Mouse (Mus musculus) ES-Bruce4 (cell line): ENCODE results near the gene Rprm.

ENCODE experiments used
- CTCF ChIP-seq: IDR thresholded peaks from one replicate; pipeline ENCODE4 v1.8.1; 2011; ENCODE audit warnings: low read depth, low read length
- EP300 ChIP-seq: IDR thresholded peaks from 2 replicates; pipeline ENCODE4 v1.6.1; 2011; ENCODE audit warnings: low read depth, low read length; ENCODE audit not compliant: insufficient read depth

DNA sequence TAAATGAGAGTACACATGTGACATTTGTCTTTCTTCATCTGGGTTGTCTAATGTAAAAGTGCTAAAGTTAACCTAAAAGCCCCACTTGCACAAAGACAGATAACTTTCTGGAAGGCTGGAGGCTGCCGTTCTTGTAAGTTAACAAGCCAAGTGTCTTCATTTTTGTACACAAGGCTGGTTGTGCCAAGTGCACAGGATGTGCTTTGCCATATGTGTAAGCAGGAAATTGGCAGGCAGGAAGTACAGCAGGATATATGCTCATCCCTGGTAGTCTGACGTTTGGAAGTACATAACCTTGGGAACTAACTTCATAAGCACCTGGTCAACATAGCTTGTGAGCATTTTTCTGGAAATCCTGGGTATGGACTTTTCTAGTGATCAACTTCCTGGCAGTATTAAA, 25.9 kb upstream of the Rprm start:
- TF ChIP-seq EP300 (no peak), CTCF (no peak)
